Mouse (Mus musculus) heart, adult 2 months (tissue): ENCODE data around the gene Lmbrd1.

ENCODE experiments used
- CTCF ChIP-seq: fragments of 200-600 bp; IDR thresholded peaks from 2 replicates; pipeline ENCODE4 v1.8.1; 2022; ENCODE audit warnings: antibody characterized with exemption, mild to moderate bottlenecking, moderate library complexity
- POLR2A ChIP-seq: fragments of 200-500 bp; IDR thresholded peaks from 2 replicates; pipeline ENCODE4 v1.6.1; 2011; ENCODE audit warnings: mild to moderate bottlenecking, low read depth, low read length, control low read depth; ENCODE audit not compliant: insufficient read depth

DNA sequence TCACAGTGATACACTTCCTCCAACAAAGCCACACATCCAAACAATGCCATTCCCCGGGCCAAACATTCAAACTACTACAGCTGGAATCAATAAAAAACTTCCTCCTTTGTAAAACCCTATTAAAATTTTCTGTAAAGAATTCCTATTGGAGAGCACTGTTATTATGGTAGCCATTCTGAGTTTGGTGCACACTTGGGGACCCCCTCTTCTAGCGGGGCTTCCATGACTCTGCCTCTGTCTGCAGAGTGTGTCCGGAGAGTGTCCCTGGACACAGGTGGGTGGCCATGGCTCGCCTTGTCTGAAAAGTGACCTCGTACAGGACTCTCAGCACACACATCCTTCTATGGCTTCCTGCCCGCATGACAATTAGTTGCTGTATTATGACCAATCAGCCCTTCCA is 114.7 kb downstream of the Lmbrd1 start:
- TF ChIP-seq CTCF, result no peak
- no peak for TF ChIP-seq POLR2A
